ENCODE assay signal across 12 mouse cellular contexts in genomic region chr13:56327779-56328178, GRCm38 (mm10). TPM values are rescaled to one million over a fixed set of nuclear protein-coding genes. Genes with fewer than 3 reads are reported as not detected.
DNase-seq lines count a peak whose midpoint lies in the region; ATAC-seq lines count a peak whose summit lies in the region.
"Had no signal": no experiment of that assay in that cellular context is flagged by ENCODE, and none has a peak within 500 bp of the region (broad histone marks: within the 10 kb centered on the region; RNA-seq: fewer than 3 reads in every experiment).

No protein-coding gene starts in this region.

- no peaks in the 10 kb centered on the region for H3K9me3 ChIP-seq in kidney, embryonic 15.5 days (replicated peaks)
- no peaks in the 10 kb centered on the region for H3K9me3 ChIP-seq in embryonic facial prominence, embryonic 13.5 days
- H3K9me3 ChIP-seq: hindbrain, embryonic 15.5 days had no signal

- no peak overlapping the region for H3K4me2 ChIP-seq in kidney, embryonic 15.5 days
- no peak overlapping the region for H3K4me2 ChIP-seq in embryonic facial prominence, embryonic 13.5 days
- H3K4me2 ChIP-seq: hindbrain, embryonic 15.5 days; midbrain, embryonic 11.5 days had no signal

- WGBS in kidney, embryonic 15.5 days = 14% methylated on average over 6 of the region's 6 CpGs
- WGBS in embryonic facial prominence, embryonic 13.5 days = 21% methylated on average over 6 of the region's 6 CpGs

- peak; percentile 56; the same call in 1 of the 2 replicates for ATAC-seq in kidney, embryonic 15.5 days (replicated peaks; ENCODE audit: low FRiP score)
- no peak for ATAC-seq in embryonic facial prominence, embryonic 13.5 days (ENCODE audit: insufficient number of reproducible peaks, insufficient read depth, low FRiP score, low TSS enrichment, low read depth)

- no peaks in the 10 kb centered on the region for H3K27me3 ChIP-seq in kidney, embryonic 15.5 days
- no peaks in the 10 kb centered on the region for H3K27me3 ChIP-seq in embryonic facial prominence, embryonic 13.5 days
- H3K27me3 ChIP-seq: hindbrain, embryonic 15.5 days had no signal

- no peaks in the 10 kb centered on the region for H3K36me3 ChIP-seq in kidney, embryonic 15.5 days
- no peaks in the 10 kb centered on the region for H3K36me3 ChIP-seq in embryonic facial prominence, embryonic 13.5 days
- H3K36me3 ChIP-seq: hindbrain, embryonic 15.5 days had no signal

- H3K9ac ChIP-seq in kidney, embryonic 15.5 days = no peak overlapping the region
- no peak overlapping the region for H3K9ac ChIP-seq in embryonic facial prominence, embryonic 13.5 days
- H3K9ac ChIP-seq: hindbrain, embryonic 15.5 days had no signal

- no peak for DNase-seq in kidney, postnatal 25 days
- DNase-seq in 416B (ENCODE audit: low read depth) = peak; percentile 63
- DNase-seq in ES-CJ7 (ENCODE audit: low read depth, low spot score) = peak; percentile 50
- no peak for DNase-seq in frontal cortex, adult 2 months (ENCODE audit: extremely low spot score in 1 of 2, low spot score in 1 of 2)
- no peak for DNase-seq in layer of hippocampus, postnatal 36 days
- DNase-seq in right cerebral cortex, postnatal 14 days = no peak
- DNase-seq: gastrocnemius, postnatal 36 days had no signal

- H3K4me1 ChIP-seq in kidney, embryonic 15.5 days = 0 out of 2 replicates have a peak, but pooled peaks cover 4% of the 10 kb centered on the region
- peaks cover 63% of the 10 kb centered on the region for H3K4me1 ChIP-seq in embryonic facial prominence, embryonic 13.5 days

- no peak overlapping the region for H3K27ac ChIP-seq in kidney, embryonic 15.5 days
- peak overlapping the region; percentile 81 for H3K27ac ChIP-seq in embryonic facial prominence, embryonic 13.5 days
- H3K27ac ChIP-seq: hindbrain, embryonic 15.5 days had no signal

- H3K4me3 ChIP-seq in kidney, embryonic 15.5 days (replicated peaks) = no peak overlapping the region
- no peak overlapping the region for H3K4me3 ChIP-seq in embryonic facial prominence, embryonic 13.5 days
- H3K4me3 ChIP-seq: hindbrain, embryonic 15.5 days had no signal

RNA-seq across cellular contexts. Expression of gene Cxcl14, which starts 31.4 kb away (rescaled TPM):
- 23.8 and 25.3 TPM in 2 replicates for polyA plus RNA-seq in kidney, embryonic 15.5 days (2015; fragmentation: Nextera tagmentation; extraction: Ambion mirVana)
- polyA plus RNA-seq in embryonic facial prominence, embryonic 13.5 days (2015; fragmentation: Nextera tagmentation; extraction: Ambion mirVana) = 589 and 679 TPM in 2 replicates
- 125 and 137 TPM in 2 replicates for polyA plus RNA-seq in frontal cortex, adult 2 months (2012; rRNA removed)
- total RNA-seq in layer of hippocampus, postnatal 36 days (2021) = 100 to 1,000 TPM; 121 to 127 TPM
- total RNA-seq: neutrophil, adult 5-6 weeks had no signal

Comparison
In these comparisons a context has a peak if more than half of its experiments do, and no peak if none do; other contexts are left out.
1. DNase-seq: peak in 416B (single experiment) and ES-CJ7 (single experiment); none in kidney, postnatal 25 days (0 of 2), frontal cortex, adult 2 months (0 of 2), layer of hippocampus, postnatal 36 days (0 of 2) and right cerebral cortex, postnatal 14 days (single experiment).